Mouse (Mus musculus) liver, embryonic 13.5 days (tissue): ENCODE measurements around the gene Ginm1. TPM values are rescaled to one million over a fixed set of nuclear protein-coding genes. Genes with fewer than 3 reads are reported as not detected.
A peak's percentile ranks its signal among the peaks of the same experiment; 100 is the strongest.

Experiments
- ATAC-seq: fragments of 200-750 bp; cut with Nextera tagmentation; 2 replicates; pipeline ENCODE4 v1.8.0; 2017; ENCODE audit warnings: low read depth, mild to moderate bottlenecking, moderate number of reproducible peaks, moderate library complexity
- DNase-seq: peaks from one replicate; pipeline ENCODE4 v3.0.0; 2022
- H3K27ac ChIP-seq: fragments of 300-500 bp; sonication (generic); 2 replicates; pipeline ENCODE4 v1.5.1; 2015; ENCODE audit warnings: moderate library complexity, mild to moderate bottlenecking, inconsistent platforms
- H3K27me3 ChIP-seq: fragments of 300-500 bp; sonication (generic); 2 replicates; pipeline ENCODE4 v1.6.1; 2015; ENCODE audit warnings: mild to moderate bottlenecking, inconsistent platforms
- H3K36me3 ChIP-seq: fragments of 300-500 bp; sonication (generic); 2 replicates; pipeline ENCODE4 v1.6.1; 2015; ENCODE audit warnings: mild to moderate bottlenecking, inconsistent platforms
- H3K4me1 ChIP-seq: fragments of 300-500 bp; sonication (generic); replicated peaks from 2 replicates; pipeline ENCODE4 v1.6.1; 2015; ENCODE audit warnings: inconsistent platforms
- H3K4me2 ChIP-seq: fragments of 300-500 bp; sonication (generic); 2 replicates; pipeline ENCODE4 v1.6.1; 2015; ENCODE audit warnings: inconsistent platforms, mild to moderate bottlenecking, moderate library complexity
- H3K4me3 ChIP-seq: fragments of 300-500 bp; sonication (generic); replicated peaks from 2 replicates; pipeline ENCODE4 v1.5.1; 2015; ENCODE audit warnings: mild to moderate bottlenecking, inconsistent platforms
- H3K9ac ChIP-seq: fragments of 300-500 bp; sonication (generic); 2 replicates; pipeline ENCODE4 v1.6.1; 2015; ENCODE audit warnings: mild to moderate bottlenecking, inconsistent platforms
- H3K9me3 ChIP-seq: fragments of 300-500 bp; sonication (generic); replicated peaks from 2 replicates; pipeline ENCODE4 v1.6.1; 2016; ENCODE audit warnings: inconsistent platforms
- whole genome bisulfite sequencing: fragments of 180-500 bp; shearing (Covaris S2); methylation state at CpG from one replicate; pipeline ENCODE4 v1.1.7; 2015; ENCODE audit not compliant: insufficient replicate concordance; 5-methylcytosine and 5-hydroxymethylcytosine counted together
- polyA plus RNA-seq: library from polyadenylated mRNA; unstranded; fragments of >200 nt; fragmentation: Nextera tagmentation; extraction: Ambion mirVana; gene quantifications from 2 replicates; pipeline ENCODE4 v1.2.1, GENCODE M21; 2015

The Ginm1 gene
- polyA plus RNA-seq = 31.7 and 36.3 TPM in 2 replicates

DNA sequence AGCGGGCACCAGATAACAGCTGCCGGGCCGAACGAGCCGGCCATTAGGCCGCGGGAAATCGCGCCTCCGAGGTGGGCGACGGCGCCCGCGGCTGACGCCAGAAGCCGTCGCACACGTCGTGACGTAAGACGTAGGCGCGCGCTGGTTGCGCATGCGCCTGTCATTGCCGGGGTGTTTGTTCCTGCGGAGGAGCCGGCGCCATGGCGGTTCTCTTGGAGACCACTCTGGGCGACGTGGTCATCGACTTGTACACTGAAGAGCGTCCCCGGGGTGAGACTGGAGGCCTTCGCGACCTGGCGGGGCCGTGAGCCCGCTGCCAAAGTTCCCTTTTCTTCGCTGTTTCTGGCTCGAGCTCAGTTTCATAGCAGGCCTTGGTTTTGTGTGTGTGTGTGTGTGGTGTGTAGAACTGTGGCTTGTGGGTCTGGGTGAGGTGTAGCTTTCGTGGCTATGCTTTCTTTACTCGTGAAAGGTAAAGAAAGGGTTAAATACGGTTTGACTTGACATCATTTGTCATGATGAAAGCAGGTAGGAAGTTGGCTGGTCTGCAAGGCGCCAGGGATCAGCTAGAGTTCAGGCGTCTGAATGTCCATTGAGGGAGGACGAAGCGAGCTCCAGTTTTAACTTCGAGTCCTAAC is at the start of gene Ginm1, which contains the start of gene Ppil4:
Gene Ginm1, minus strand, starts transcription at position 74 of the 635 bp plus-strand sequence.
Gene Ppil4, plus strand, starts transcription at position 141 of the 635 bp plus-strand sequence.
- peak within 1 kb of the TSS; percentile 90 for H3K9ac ChIP-seq
- H3K4me1 ChIP-seq = peaks cover 29% of the 10 kb centered on the region
- under 1% methylated on average over 52 of the region's 52 CpGs for WGBS
- peak within 1 kb of the TSS; percentile 77 for H3K4me2 ChIP-seq
- no peaks in the 10 kb centered on the region for H3K27me3 ChIP-seq
- H3K27ac ChIP-seq = peak within 1 kb of the TSS; percentile 81
- peaks cover 41% of the 10 kb centered on the region for H3K36me3 ChIP-seq
- H3K4me3 ChIP-seq = peak within 1 kb of the TSS; percentile 93
- DNase-seq = peak; percentile 85
- H3K9me3 ChIP-seq = no peaks in the 10 kb centered on the region
- peak; percentile 91 for ATAC-seq

DNA sequence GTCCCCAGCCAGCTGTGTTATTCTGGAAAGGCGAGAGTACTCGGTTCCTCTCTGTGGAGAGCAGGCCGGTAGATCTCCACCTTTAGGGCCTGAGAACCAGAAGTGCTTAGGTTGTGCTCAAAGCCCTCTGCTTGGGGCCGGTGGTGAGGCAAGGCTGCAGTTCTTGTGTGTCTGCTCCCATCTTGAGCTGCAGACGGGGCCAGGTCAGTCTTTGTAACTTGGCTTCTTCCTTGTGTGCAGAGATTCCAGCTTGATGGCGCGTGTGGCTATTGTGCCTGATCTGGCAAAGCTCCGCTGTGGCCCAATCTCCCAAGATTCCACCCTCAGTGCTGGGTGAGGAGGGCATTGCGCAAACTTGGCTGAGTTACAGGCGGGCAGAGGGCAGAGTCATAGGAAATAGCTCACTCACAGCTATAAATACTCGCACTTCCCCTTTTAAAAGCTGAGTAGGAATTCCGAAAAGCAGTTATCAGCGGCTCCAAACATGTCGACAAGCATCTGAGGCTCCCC is 49.0 kb upstream of the Ginm1 start:
- Histone ChIP-seq H3K36me3 (no peaks in the 10 kb centered on the region), H3K4me1 (peaks cover 13% of the 10 kb centered on the region; the same call in 1 of the 2 replicates), H3K27ac (no peak overlapping the region), H3K9ac (no peak overlapping the region), H3K4me2 (peak overlapping the region; percentile 21), H3K9me3 (no peaks in the 10 kb centered on the region), H3K27me3 (peaks cover 4% of the 10 kb centered on the region; the same call in 1 of the 2 replicates), H3K4me3 (no peak overlapping the region)
- DNase-seq = no peak
- 8% methylated on average over 14 of the region's 14 CpGs for WGBS
- peak; percentile 64; the same call in 1 of the 2 replicates for ATAC-seq

DNA sequence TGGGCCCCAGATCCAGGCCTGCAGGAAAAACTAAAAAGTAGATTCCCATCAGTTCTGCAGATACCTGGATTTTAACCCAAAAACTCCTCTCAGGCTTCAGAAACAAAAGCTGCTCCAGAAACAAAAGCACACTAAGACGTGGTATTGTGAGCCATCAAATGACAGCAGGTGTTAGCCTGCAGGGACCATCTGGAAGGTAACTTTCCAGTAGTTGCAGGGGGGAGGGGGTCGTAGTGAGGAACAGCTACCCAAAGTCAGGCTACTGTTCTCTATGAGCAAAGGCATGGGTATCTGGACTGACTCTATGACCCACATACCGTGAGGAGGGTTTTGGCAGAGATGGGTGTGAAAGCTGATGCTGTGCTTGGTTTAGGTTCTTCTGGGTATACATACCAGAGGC is 48.2 kb upstream of the Ginm1 start:
- H3K36me3 ChIP-seq = no peaks in the 10 kb centered on the region
- DNase-seq = no peak
- H3K9me3 ChIP-seq = no peaks in the 10 kb centered on the region
- H3K27me3 ChIP-seq = peaks cover 4% of the 10 kb centered on the region; the same call in 1 of the 2 replicates
- H3K9ac ChIP-seq = no peak overlapping the region
- no peak overlapping the region for H3K27ac ChIP-seq
- peaks cover 13% of the 10 kb centered on the region; the same call in 1 of the 2 replicates for H3K4me1 ChIP-seq
- no peak overlapping the region for H3K4me2 ChIP-seq
- H3K4me3 ChIP-seq = no peak overlapping the region
- ATAC-seq = no peak
- whole genome bisulfite sequencing = 50% methylated on average over 3 of the region's 3 CpGs

DNA sequence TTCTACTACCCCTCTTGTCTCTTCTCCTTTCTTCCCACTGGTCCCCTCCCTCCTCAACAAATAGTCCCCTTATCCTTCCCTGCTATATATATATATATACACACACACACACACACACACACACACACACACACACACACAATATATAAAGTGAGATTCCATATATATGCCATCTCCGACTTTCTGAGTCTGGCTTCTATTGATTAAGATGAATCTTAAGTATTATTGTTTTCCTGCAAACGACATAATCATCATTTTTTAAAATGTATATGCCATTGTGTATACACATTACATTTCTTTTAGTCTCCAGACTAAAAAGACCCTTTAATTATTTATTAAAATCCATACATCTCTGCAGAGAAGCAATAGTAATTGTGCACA is 47.7 kb upstream of the Ginm1 start:
- Histone ChIP-seq H3K36me3 (no peaks in the 10 kb centered on the region), H3K4me2 (no peak overlapping the region), H3K27ac (no peak overlapping the region), H3K9ac (no peak overlapping the region), H3K27me3 (peaks cover 4% of the 10 kb centered on the region; the same call in 1 of the 2 replicates), H3K4me3 (no peak overlapping the region), H3K4me1 (peaks cover 13% of the 10 kb centered on the region; the same call in 1 of the 2 replicates), H3K9me3 (no peaks in the 10 kb centered on the region)
- ATAC-seq (no peak), DNase-seq (no peak)
- WGBS = 73% methylated on average over 2 of the region's 2 CpGs

DNA sequence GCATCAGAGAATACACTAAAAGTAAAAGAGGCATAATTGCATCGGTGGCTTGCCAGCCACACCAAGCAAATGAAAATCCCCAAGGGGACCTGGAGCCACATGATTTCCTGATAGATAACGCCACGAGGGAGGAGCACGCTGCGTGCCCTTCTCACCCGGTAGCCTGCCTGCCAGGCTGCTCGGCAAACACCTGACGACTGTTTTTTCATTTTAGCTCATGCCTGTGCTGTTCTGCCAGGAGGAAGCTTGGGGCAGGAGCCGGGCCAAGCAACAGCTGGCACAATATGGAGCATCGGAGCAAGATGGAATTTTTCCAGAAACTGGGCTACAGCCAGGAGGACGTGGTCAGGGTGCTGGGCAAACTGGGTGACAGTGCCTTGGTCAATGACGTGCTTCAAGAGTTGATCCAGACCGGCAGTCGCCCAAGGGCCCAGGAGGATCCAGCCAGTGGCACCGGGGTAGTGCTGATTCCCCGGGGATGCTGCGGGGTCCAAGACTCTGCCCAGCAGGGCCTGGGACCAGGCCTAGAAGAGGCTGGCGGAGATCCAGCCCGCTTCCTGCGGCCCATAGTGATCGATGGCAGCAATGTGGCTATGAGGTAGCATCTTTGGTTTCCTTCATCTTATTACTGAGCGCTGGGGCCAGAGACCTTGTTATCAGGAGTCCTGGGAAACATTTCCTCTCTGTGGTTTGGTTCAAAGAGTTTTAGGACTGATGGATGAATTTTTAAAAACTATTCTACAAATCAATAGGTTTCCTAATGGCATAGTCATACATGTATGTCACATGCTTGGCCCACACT is 47.1 kb upstream of the Ginm1 start:
- no peaks in the 10 kb centered on the region for H3K9me3 ChIP-seq
- peaks cover 13% of the 10 kb centered on the region; the same call in 1 of the 2 replicates for H3K4me1 ChIP-seq
- ATAC-seq = 0 out of 2 replicates have a peak, but pooled peaks have one; percentile 15
- no peak for DNase-seq
- H3K27ac ChIP-seq = no peak overlapping the region
- H3K27me3 ChIP-seq = peaks cover 4% of the 10 kb centered on the region; the same call in 1 of the 2 replicates
- H3K9ac ChIP-seq = no peak overlapping the region
- no peak overlapping the region for H3K4me2 ChIP-seq
- no peaks in the 10 kb centered on the region for H3K36me3 ChIP-seq
- H3K4me3 ChIP-seq = no peak overlapping the region
- 63% methylated on average over 22 of the region's 22 CpGs for whole genome bisulfite sequencing

DNA sequence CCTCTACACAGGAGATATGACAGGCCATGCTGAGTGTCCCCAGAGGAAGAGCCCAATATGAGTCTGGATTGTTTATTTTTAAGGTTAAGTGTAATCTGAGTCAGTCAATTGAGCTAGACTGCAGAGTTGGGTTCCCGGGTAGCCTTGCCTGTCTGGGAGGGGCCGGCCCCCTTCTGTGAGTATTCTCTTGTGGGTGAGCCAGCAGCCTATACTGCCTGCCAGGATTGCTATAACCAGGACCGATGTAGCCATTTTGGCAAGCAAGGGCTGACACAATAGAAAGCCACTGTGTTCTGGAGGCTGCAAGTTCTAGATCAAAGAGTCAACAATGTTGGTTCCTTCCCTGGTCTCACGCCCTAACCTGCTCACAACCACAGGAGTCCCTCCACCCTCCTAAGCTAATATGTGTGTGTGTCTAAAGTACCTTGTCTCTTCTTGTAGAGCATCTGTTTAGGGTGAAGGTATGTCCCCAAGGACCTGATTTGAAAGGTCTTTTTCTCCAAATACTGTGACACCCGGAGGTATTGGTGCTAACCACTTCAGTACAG is 46.3 kb upstream of the Ginm1 start:
- Histone ChIP-seq H3K27me3 (peaks cover 4% of the 10 kb centered on the region; the same call in 1 of the 2 replicates), H3K9ac (no peak overlapping the region), H3K36me3 (no peaks in the 10 kb centered on the region), H3K27ac (no peak overlapping the region), H3K4me2 (no peak overlapping the region), H3K4me3 (no peak overlapping the region), H3K9me3 (no peaks in the 10 kb centered on the region), H3K4me1 (peaks cover 13% of the 10 kb centered on the region; the same call in 1 of the 2 replicates)
- WGBS = 59% methylated on average over 5 of the region's 5 CpGs
- ATAC-seq = no peak
- no peak for DNase-seq

DNA sequence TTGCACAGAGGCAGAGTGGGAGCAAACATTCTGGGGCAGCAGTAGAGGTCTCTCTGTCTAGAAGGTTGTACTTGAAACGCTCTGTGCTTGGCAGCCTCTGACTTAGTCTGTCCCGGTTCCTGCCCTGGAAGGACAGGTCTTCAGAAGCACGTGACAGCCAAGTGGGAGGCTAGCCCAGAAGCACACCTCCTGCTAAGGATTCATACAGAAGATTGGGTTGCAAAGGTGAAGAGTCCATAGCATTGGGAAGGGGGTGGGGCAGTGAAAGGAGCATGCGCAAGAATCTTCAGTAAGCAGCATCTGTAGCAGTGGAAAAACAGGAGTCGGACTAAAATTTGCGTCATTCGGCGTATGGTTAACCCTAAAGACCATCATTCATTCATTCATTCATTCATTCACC is 45.4 kb upstream of the Ginm1 start:
- H3K9ac ChIP-seq = no peak overlapping the region
- ATAC-seq = no peak
- H3K9me3 ChIP-seq = no peaks in the 10 kb centered on the region
- H3K4me2 ChIP-seq = no peak overlapping the region
- H3K36me3 ChIP-seq = no peaks in the 10 kb centered on the region
- WGBS = 75% methylated on average over 8 of the region's 8 CpGs
- no peak overlapping the region for H3K27ac ChIP-seq
- DNase-seq = no peak
- peaks cover 4% of the 10 kb centered on the region; the same call in 1 of the 2 replicates for H3K27me3 ChIP-seq
- H3K4me1 ChIP-seq = peaks cover 13% of the 10 kb centered on the region; the same call in 1 of the 2 replicates
- H3K4me3 ChIP-seq = no peak overlapping the region

DNA sequence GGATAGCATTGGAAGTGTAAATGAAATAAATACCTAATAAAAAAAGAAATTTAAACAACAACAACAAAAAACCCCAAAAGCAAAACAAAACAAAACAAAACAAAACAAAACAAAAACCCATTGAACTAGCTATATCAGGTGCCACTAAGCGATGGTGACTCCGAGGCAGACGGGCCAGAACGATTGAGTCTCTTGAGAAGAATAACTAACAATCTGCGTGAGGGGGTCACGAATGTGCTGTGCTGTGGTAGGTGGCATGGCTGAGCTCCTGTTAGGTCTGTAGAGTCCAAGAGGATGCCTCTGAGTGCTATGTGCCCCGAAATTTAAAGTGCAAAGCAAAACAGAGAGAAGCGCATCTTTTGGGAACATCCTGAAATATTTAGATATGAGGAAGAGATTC is 44.8 kb upstream of the Ginm1 start:
- no peak overlapping the region for H3K4me2 ChIP-seq
- 72% methylated on average over 8 of the region's 8 CpGs for WGBS
- peaks cover 14% of the 10 kb centered on the region; the same call in 1 of the 2 replicates for H3K4me1 ChIP-seq
- no peaks in the 10 kb centered on the region for H3K36me3 ChIP-seq
- no peaks in the 10 kb centered on the region for H3K9me3 ChIP-seq
- H3K27me3 ChIP-seq = peaks cover 4% of the 10 kb centered on the region; the same call in 1 of the 2 replicates
- no peak for DNase-seq
- H3K9ac ChIP-seq = no peak overlapping the region
- ATAC-seq = no peak
- no peak overlapping the region for H3K4me3 ChIP-seq
- no peak overlapping the region for H3K27ac ChIP-seq

DNA sequence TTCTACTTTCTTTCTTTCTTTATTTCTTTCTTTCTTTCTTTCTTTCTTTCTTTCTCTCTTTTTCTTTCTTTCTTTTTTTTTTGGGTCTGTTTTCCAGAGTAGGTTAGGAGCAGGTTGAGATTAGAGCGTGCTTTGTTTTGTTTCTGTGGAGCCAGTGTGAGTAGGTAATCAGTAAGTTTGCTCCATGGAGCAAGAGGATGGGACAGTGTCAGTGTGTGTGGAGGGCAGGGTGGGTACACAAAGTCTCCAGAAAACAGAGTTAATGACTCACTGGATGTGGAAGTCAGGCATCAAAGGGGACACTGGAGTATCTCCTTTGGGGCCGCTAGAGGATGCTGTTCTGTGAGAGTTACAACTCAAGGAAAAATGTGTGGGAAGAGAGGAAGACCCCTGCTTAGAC is 44.3 kb upstream of the Ginm1 start:
- no peak overlapping the region for H3K4me3 ChIP-seq
- no peaks in the 10 kb centered on the region for H3K9me3 ChIP-seq
- no peak overlapping the region for H3K9ac ChIP-seq
- peaks cover 4% of the 10 kb centered on the region; the same call in 1 of the 2 replicates for H3K27me3 ChIP-seq
- no peak for DNase-seq
- no peak overlapping the region for H3K27ac ChIP-seq
- H3K4me2 ChIP-seq = no peak overlapping the region
- no peak for ATAC-seq
- H3K36me3 ChIP-seq = no peaks in the 10 kb centered on the region
- WGBS = 53% methylated on average over 2 of the region's 2 CpGs
- H3K4me1 ChIP-seq = peaks cover 14% of the 10 kb centered on the region; the same call in 1 of the 2 replicates

DNA sequence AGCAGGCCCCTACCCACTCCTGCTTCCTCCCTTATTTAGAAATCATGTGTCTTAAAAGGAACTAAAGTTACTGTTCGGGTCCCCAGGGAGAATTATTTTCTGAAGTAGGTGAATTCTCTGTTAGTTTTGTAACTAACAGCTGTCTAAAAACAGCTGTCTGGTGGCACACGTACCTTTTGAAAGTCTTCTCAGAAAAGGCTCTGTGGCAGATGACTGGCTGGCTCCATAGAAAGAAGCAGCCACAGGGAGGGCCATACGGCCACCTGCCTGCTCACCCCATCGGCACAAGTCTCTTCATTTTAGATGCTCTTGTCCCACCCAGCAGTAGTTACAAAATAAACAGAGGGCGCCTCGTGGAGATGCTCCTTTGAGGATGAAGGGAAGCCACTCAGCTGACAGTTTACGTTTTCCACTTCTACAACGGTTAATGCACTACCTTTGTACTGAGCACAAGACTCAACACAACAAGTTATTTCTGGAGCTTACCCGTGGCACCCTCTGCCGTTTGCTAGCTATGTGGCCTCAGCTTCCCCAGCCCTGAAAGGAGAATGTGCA is 42.1 kb upstream of the Ginm1 start:
- ATAC-seq (no peak), DNase-seq (no peak)
- no peaks in the 10 kb centered on the region for H3K27me3 ChIP-seq
- H3K9ac ChIP-seq = no peak overlapping the region
- H3K36me3 ChIP-seq = no peaks in the 10 kb centered on the region
- no peak overlapping the region for H3K27ac ChIP-seq
- 50% methylated on average over 10 of the region's 10 CpGs for WGBS
- H3K4me3 ChIP-seq = no peak overlapping the region
- H3K9me3 ChIP-seq = no peaks in the 10 kb centered on the region
- 0 out of 2 replicates have a peak, but pooled peaks cover 7% of the 10 kb centered on the region for H3K4me1 ChIP-seq
- H3K4me2 ChIP-seq = no peak overlapping the region
